Mouse (Mus musculus) urinary bladder, adult 2 months (tissue): ENCODE data around the gene 4930523C07Rik. TPM values are rescaled to one million over a fixed set of nuclear protein-coding genes. Genes with fewer than 3 reads are reported as not detected.

Experiments
- DNase-seq: peaks from one replicate; pipeline ENCODE4 v3.0.0; 2022; ENCODE audit warnings: low spot score
- polyA plus RNA-seq: library from polyadenylated mRNA; depleted of rRNA; stranded (reverse); fragments of >200 nt; gene quantifications from 2 replicates; pipeline ENCODE4 v1.2.3, GENCODE M21; 2012; rRNA removed

The 4930523C07Rik gene
- polyA plus RNA-seq: 24.9 and 29.4 TPM in 2 replicates

DNA sequence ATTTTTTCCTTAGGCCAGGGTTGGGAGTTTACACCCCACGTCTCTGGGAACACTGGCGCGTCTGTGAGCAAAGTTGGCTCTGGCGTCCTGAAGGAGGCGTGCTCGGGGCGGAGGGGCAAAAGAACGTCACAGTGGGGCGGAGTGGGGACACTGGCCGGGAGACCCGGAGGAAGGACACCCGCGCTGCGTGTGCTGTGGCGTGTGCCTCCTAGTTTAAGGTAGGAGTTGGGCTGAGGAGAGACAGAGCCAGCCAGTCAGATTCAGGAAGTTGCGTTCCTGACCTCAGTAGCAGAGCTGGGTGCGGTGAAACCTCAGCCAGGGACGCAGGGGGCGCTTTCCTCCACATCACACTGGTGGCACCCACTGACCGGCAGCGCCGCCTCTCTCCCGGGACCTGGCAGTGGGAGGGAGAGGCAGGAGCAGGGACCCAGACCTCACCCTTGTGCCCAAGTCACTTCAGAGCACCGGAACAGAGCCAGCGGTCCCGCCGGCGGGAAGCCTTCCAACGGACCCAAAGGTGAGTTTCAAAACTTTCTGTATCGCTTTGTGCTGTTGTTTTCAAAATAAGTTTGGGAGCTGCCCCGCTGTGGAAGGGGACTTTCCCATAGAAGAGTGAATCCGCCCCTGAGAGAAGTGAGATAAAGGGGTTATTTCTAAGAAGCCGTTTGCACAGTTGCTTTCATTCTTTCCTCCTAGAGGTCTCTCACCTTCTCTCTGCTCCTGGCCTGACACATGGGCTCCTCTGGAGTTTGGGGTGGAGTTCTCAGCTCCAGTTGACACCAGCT is at the start of gene 4930523C07Rik:
Gene 4930523C07Rik (plus strand): TSS at position 146 of the 785 bp plus-strand sequence.
- peak; percentile 77 for DNase-seq

DNA sequence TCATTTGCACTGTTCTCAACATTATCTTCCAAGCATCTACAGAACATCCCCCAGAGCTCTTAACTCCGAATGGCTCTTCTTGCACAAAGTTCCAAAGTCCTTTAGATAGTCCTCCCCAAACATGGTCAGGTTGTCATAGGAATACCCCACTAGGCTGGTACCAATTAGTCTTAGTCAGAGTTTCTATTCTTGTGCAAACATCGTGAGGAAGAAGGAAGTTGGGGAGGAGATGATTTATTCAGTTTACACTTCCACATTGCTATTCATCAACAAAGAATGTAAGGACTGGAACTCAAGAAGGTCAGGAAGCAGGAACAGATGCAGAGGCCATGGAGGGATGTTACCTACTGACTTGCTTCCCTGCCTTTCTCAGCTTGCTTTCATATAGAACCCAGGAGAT is 46.9 kb upstream of the 4930523C07Rik start:
- DNase-seq: no peak

- DNase-seq: no peak
Measured at GRCm38 (mm10) chr1:159998349-159998748, 45.8 kb upstream of the 4930523C07Rik start.

DNA sequence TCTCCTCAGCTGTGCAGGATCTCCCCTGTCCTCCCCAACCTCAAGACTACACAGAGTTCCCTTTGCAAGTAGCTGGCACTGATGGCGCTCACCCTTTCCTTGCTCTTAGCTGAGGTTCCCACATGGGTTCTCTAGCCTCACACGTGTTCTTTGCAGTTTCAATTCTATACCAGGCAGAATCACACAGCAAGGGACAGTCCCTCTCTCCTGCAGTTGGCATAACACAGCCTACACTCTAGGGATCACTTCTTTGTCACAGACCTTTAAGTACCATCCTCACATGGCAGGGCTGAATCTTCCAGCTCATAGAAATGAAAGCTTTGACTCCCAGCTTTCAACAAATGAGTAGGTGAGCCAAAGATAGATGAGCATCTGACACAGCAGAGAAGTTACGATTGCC is 45.0 kb upstream of the 4930523C07Rik start:
- DNase-seq: no peak

DNA sequence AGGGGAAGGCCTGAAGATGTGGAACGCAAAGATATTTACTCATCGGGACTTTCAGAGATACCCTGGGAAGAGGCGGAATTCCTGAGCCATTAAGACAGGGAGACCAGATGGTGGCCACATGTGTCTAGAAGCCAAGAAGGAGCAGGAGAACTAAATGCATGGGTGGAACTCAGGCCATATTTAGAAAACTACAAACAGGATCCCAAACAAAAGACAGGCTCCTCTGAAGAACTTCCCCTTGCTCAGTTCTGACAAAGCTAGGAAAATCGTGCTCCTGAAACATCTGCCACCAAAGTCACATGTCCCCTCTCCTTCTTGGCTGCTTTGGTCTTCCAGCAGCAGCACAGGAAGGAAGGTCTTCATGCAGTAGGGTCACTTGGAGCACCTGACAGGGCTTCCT is 38.9 kb upstream of the 4930523C07Rik start:
- DNase-seq: no peak

DNA sequence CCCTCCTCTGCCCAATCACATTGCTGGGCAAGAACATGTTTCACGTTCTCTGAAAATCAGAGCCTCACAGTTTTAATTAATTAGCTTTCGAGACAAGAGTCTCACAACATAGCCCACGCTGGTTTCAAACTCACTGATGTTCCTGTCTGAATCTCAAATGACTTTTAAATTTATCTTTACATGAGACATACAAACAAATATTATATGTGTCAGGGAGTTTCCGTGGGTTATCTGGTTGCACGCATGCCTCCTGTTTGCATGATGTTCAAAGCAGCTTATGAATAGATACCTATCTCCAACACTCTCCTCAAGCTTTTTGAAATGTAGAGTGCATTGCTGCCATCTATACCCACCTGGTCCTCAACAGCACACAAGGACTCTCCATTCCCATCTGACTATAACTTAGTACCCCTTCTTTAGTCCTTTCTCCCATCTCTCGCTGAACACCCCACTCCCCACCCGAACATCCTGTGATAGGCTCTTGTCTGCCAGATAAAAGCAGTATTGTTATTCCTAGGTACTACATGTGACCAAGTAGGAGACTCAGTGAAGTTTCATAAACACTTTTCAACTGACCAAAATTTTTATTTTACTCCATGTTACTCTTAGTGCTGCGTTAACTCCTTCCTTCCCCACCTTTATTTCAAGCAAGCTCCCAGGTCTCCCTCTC is 37.1 kb upstream of the 4930523C07Rik start:
- no peak for DNase-seq

- no peak for DNase-seq
Measured at GRCm38 (mm10) chr1:160013042-160013441, 31.1 kb upstream of the 4930523C07Rik start.

GRCm38 (mm10) chr1:160024339-160024980 is 19.7 kb upstream of the 4930523C07Rik start:
- no peak for DNase-seq

- no peak for DNase-seq
Measured at GRCm38 (mm10) chr1:160025146-160025894, 18.9 kb upstream of the 4930523C07Rik start.

DNA sequence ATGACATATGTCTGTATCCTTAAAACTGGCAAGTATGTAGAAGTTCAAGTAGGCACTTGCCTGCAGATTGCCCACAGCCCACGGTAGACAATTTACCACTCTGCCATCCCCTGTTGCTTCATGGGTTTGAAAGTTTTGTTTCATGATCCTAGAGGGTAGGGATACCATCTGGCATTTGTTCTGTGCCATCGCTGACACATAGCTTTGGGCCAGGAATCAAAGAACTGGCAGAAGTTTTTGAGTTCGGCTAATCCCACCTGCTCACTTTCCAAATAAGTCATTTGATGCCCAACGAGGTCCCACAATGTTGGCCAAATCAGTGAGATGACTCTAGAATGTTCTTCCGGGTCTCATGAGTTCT is 18.3 kb upstream of the 4930523C07Rik start:
- DNase-seq: no peak

GRCm38 (mm10) chr1:160027939-160028338 is 16.2 kb upstream of the 4930523C07Rik start:
- DNase-seq: no peak

GRCm38 (mm10) chr1:160033948-160034598 is 10.1 kb upstream of the 4930523C07Rik start:
- no peak for DNase-seq

DNA sequence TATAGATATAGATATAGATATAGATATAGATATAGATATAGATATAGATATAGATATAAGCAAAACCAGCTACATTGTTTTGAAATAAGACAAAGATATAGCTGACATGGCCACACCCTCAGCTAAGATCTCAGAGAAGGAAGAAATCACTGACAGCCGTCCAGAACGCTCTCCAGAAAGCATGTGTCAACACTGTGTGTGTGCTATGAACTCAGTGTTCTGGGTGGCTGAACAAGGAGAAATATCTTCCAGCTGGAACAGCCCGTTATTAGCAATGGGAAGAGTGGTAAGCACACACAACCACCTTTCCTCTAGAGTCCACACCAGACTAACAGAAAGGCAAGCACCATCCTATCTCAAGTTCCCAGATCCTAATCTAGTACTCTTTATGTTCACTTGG is 8.6 kb upstream of the 4930523C07Rik start:
- DNase-seq: no peak

GRCm38 (mm10) chr1:160036996-160037521 is 7.1 kb upstream of the 4930523C07Rik start:
- no peak for DNase-seq

DNA sequence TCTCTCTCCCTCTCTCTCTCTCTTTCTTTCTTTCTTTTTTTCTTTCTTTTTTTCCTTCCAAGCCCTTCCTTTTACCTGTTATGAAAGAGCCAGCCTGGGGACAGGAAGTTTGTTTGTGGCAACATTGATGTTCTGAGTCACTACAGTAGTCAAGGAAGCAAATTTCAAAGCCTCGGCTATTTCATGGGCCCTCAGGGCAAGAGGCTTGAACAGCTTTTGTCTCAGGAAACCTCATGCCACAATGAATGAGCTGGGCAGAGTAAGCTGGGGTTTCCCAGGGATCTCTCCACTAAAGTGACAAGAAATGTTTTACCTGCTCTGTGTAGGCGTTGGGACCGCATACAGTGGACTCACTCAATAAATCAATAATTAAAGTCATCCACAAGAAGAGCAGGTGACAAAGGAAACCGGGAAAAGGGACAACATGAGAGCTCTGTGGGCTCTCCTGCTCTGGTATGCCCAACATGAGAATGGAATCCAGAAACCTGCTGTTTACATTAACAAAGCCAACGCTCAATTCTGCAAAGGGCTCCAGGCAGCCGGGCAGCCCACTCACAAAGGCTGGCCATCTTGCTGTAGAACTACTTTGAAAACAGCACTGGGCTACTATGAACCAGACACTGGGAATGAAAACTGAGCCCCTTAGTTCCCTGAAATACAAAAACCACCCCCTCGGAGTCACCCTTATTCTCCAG is 4.1 kb upstream of the 4930523C07Rik start:
- no peak for DNase-seq

- DNase-seq: no peak
Measured at GRCm38 (mm10) chr1:160041264-160041775, 2.9 kb upstream of the 4930523C07Rik start.

DNA sequence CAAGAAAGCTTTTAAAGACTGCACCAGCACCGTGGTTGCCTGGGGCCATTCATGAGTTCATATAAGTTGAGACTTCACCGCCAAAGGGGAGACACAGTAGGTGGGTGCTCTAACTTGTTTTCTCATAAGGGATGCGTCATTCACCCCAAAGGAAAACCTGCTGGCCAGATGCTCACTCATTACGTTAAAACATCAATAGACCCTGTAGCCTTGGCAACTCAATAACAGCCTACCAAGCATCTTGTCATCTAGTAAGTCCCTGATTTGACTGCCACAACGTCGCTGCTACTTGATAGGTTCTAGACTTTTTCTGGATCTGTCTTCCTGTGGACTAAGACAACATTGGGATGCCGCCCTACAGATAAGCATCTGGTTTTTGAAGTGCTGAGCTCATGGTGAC is 1.8 kb upstream of the 4930523C07Rik start:
- DNase-seq: no peak

- DNase-seq: no peak
Measured at GRCm38 (mm10) chr1:160043271-160043975, 759 bp upstream of the 4930523C07Rik start.

DNA sequence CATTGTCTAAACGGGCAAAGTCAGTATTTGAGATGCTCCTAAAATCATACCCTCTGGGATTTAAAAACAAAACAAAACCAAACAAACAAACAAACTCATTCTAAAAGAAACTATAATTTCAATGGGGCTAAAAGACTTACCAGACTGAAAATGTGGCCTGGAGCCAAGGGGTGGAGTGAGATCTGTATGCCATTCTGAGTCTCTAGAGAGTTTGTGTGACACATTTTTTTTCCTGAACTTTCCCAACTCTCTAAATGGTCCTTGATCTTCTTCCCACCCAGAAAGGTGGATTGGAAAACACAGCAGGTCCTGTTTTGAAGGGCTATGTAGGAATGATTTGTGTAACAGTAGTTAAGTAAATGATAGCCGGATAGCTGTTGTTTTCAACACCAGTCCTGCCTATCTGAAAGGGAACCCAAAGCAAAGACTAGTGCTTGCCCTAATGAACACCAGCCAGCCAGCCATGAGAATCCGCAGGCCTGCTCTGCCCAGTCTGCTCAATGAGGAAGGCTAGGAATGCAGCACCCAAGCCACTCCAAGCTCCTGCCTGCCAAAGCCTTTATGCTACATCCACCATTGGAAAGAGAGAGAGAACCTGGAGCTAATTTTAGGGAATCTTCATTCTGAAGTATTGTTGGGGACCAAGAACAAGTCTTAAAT is 1.0 kb downstream of the 4930523C07Rik start:
- DNase-seq: no peak
